Mouse (Mus musculus): Measurements from ENCODE around the gene Gm28539. TPM values are rescaled to one million over a fixed set of nuclear protein-coding genes. Genes with fewer than 3 reads are reported as not detected.

Gene Gm28539
- total and polyA plus RNA-seq, 3 experiments, result 2.9 to 13.9 TPM; not detected in 1

DNA sequence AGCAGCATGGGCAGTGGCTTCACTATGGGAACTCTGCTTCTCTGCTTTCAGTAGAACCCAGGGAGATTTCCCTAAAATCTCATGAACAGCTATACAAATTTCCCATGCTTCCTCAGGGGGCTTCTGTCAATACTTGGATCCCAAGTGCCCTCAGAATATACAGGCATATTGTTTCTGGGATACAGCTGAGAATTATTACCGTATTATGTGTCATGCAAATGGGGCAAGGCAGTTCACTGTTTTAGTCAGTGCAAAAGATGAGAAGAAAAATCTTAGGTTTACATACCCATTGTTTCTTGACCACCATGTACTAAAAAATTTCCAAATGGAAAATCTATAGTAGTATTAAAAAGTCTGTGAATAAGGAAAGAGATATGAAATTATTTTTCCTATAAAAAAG lies 167.4 kb downstream of the Gm28539 start:
- TF ChIP-seq NRF1 (IDR thresholded peaks at IDR 0.05; ENCODE audit: insufficient read depth, low read depth, low read length, poor library complexity, severe bottlenecking), result no peak
- TF ChIP-seq SIN3A (IDR thresholded peaks at IDR 0.05; ENCODE audit: low read length), result no peak
- TF ChIP-seq CTCF (IDR thresholded peaks at IDR 0.05 in 2 of 3, conservative IDR thresholded peaks at IDR 0.05 in 1 of 3; ENCODE audit: control insufficient read depth in 1 of 3, insufficient read depth in 1 of 3, low read depth in 2 of 3, low read length in 3 of 3, poor library complexity in 1 of 3, severe bottlenecking in 1 of 3), result no peak
- no peak for TF ChIP-seq USF1 (IDR thresholded peaks at IDR 0.05; ENCODE audit: low read depth, low read length)
- TF ChIP-seq TAL1 (IDR thresholded peaks at IDR 0.05; ENCODE audit: low read length), result no peak
- no peak for TF ChIP-seq SMC3 (IDR thresholded peaks at IDR 0.05; ENCODE audit: low read depth, low read length)
- no peak for TF ChIP-seq TCF12 (IDR thresholded peaks at IDR 0.05; ENCODE audit: low read depth, low read length)
- TF ChIP-seq ZKSCAN1 (IDR thresholded peaks at IDR 0.05; ENCODE audit: low read depth, low read length), result no peak
- TF ChIP-seq E2F4 (IDR thresholded peaks at IDR 0.05; ENCODE audit: borderline replicate concordance, low read depth, low read length), result no peak
- no peak for TF ChIP-seq ZMIZ1 (IDR thresholded peaks at IDR 0.05; ENCODE audit: low read depth, low read length)
- no peak for TF ChIP-seq MEF2A (IDR thresholded peaks at IDR 0.05; ENCODE audit: extremely low read depth, insufficient replicate concordance, low read depth, low read length, poor library complexity, severe bottlenecking)
- TF ChIP-seq CHD2 (IDR thresholded peaks at IDR 0.05; ENCODE audit: low read length), result no peak
- H3K27ac ChIP-seq (ENCODE audit: control insufficient read depth, low read depth, low read length), result no peak overlapping the region
- H3K4me1 ChIP-seq (ENCODE audit: control insufficient read depth in 1 of 2, insufficient read depth in 2 of 2, low read length in 2 of 2), result no peaks in the 10 kb centered on the region
- H3K9ac ChIP-seq (ENCODE audit: control insufficient read depth, low read depth, low read length, poor library complexity, severe bottlenecking), result no peak overlapping the region
- DNase-seq (ENCODE audit: low read depth, low spot score), result no peak
- H3K4me3 ChIP-seq (ENCODE audit: control insufficient read depth in 1 of 2, insufficient read depth in 1 of 2, low read depth in 2 of 2, low read length in 2 of 2), result no peak overlapping the region
- no peaks in the 10 kb centered on the region for H3K36me3 ChIP-seq (ENCODE audit: control insufficient read depth in 1 of 2, insufficient read depth in 2 of 2, low read length in 2 of 2)
- H3K9me3 ChIP-seq (replicated peaks; ENCODE audit: insufficient read depth, low read length), result no peaks in the 10 kb centered on the region
- peaks cover 0 to 1% of the 10 kb centered on the region in 2 experiments; a peak in 1 of 4 replicates for H3K27me3 ChIP-seq (ENCODE audit: control insufficient read depth in 1 of 2, insufficient read depth in 2 of 2, low read length in 2 of 2)
- H3K79me2 ChIP-seq (ENCODE audit: control insufficient read depth, insufficient read depth, low read length, poor library complexity), result no peaks in the 10 kb centered on the region

DNA sequence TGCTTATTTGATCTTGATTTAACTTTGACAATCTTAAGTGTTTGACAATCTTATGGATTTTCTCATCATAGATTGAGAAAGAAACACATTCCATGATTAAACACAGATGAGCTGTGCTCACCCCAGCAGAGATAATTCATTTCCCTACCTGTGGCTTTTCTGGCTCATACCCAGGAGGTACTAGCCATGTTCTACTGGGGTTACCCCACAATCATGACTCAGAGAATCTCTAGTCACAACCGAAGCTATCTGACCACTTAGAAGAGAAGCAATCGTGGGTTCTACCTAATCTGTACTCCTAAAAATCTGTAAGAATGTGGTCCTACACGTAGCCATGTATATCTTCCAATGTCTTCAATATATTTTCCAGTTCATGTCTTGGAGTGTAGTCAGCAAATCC lies 168.9 kb downstream of the Gm28539 start:
- no peaks in the 10 kb centered on the region for H3K4me1 ChIP-seq (ENCODE audit: control insufficient read depth in 1 of 2, insufficient read depth in 2 of 2, low read length in 2 of 2)
- H3K27ac ChIP-seq (ENCODE audit: control insufficient read depth, low read depth, low read length), result no peak overlapping the region
- no peak overlapping the region for H3K9ac ChIP-seq (ENCODE audit: control insufficient read depth, low read depth, low read length, poor library complexity, severe bottlenecking)
- no peaks in the 10 kb centered on the region for H3K79me2 ChIP-seq (ENCODE audit: control insufficient read depth, insufficient read depth, low read length, poor library complexity)
- TF ChIP-seq EP300 (IDR thresholded peaks at IDR 0.05; ENCODE audit: low read depth in 1 of 2, low read length in 2 of 2), result no peak
- TF ChIP-seq POLR2A (IDR thresholded peaks at IDR 0.05; ENCODE audit: control insufficient read depth in 1 of 2, insufficient read depth in 1 of 2, low read depth in 1 of 2, low read length in 2 of 2, poor library complexity in 1 of 2), result no peak
- peaks cover 0 to under 1% of the 10 kb centered on the region in 2 experiments; a peak in 1 of 4 replicates for H3K27me3 ChIP-seq (ENCODE audit: control insufficient read depth in 1 of 2, insufficient read depth in 2 of 2, low read length in 2 of 2)
- no peak overlapping the region for H3K4me3 ChIP-seq (ENCODE audit: control insufficient read depth in 1 of 2, insufficient read depth in 1 of 2, low read depth in 2 of 2, low read length in 2 of 2)
- no peaks in the 10 kb centered on the region for H3K36me3 ChIP-seq (ENCODE audit: control insufficient read depth in 1 of 2, insufficient read depth in 2 of 2, low read length in 2 of 2)
- no peak for DNase-seq (ENCODE audit: low read depth, low spot score)
- H3K9me3 ChIP-seq (replicated peaks; ENCODE audit: insufficient read depth, low read length), result no peaks in the 10 kb centered on the region

Other genes starting within 250 kb of the Gm28539 start
- not detected in 2 replicates for gene Tbx1, start 245.9 kb upstream of the Gm28539 start, total RNA-seq (2012; rRNA removed)
- not detected for gene Tbx1, start 245.9 kb upstream of the Gm28539 start, polyA plus RNA-seq (2012; ENCODE audit: insufficient read depth in 1 of 2, insufficient read length in 2 of 2, low read depth in 1 of 2, low replicate concordance in 2 of 2, missing spikeins in 1 of 2)
- 0.35 and 0.42 TPM in 2 replicates for gene Gp1bb, start 214.2 kb upstream of the Gm28539 start, total RNA-seq (2012; rRNA removed)
- gene Gp1bb, start 214.2 kb upstream of the Gm28539 start, polyA plus RNA-seq (2012; ENCODE audit: insufficient read depth in 1 of 2, insufficient read length in 2 of 2, low read depth in 1 of 2, low replicate concordance in 2 of 2, missing spikeins in 1 of 2), result under 1 TPM in 1 of 2 experiments, not detected in 1; 0.14 TPM
- 1.5 and 1.6 TPM in 2 replicates for gene Gm49601, start 210.2 kb upstream of the Gm28539 start, total RNA-seq (2012; rRNA removed)
- gene Gm49601, start 210.2 kb upstream of the Gm28539 start, polyA plus RNA-seq (2012; ENCODE audit: insufficient read depth in 1 of 2, insufficient read length in 2 of 2, low read depth in 1 of 2, low replicate concordance in 2 of 2, missing spikeins in 1 of 2), result 1 to 10 TPM in 1 of 2 experiments, not detected in 1; 4.6 TPM
- gene Sept5, start 206.6 kb upstream of the Gm28539 start, total RNA-seq (2012; rRNA removed), result 7.4 and 8.3 TPM in 2 replicates
- 10 to 100 TPM in 1 of 2 experiments, not detected in 1; 29.3 TPM for gene Sept5, start 206.6 kb upstream of the Gm28539 start, polyA plus RNA-seq (2012; ENCODE audit: insufficient read depth in 1 of 2, insufficient read length in 2 of 2, low read depth in 1 of 2, low replicate concordance in 2 of 2, missing spikeins in 1 of 2)
- not detected in 2 replicates for gene Cldn5, start 59.7 kb upstream of the Gm28539 start, total RNA-seq (2012; rRNA removed)
- not detected for gene Cldn5, start 59.7 kb upstream of the Gm28539 start, polyA plus RNA-seq (2012; ENCODE audit: insufficient read depth in 1 of 2, insufficient read length in 2 of 2, low read depth in 1 of 2, low replicate concordance in 2 of 2, missing spikeins in 1 of 2)
- gene Ufd1, start 24.8 kb upstream of the Gm28539 start, total RNA-seq (2012; rRNA removed), result 37.3 and 41.9 TPM in 2 replicates
- gene Ufd1, start 24.8 kb upstream of the Gm28539 start, polyA plus RNA-seq (2012; ENCODE audit: insufficient read depth in 1 of 2, insufficient read length in 2 of 2, low read depth in 1 of 2, low replicate concordance in 2 of 2, missing spikeins in 1 of 2), result 10 to 100 TPM in 1 of 2 experiments, not detected in 1; 67.8 TPM
- 81.1 and 90.2 TPM in 2 replicates for gene Cdc45, start 24.6 kb upstream of the Gm28539 start, total RNA-seq (2012; rRNA removed)
- 10 to 100 TPM in 1 of 2 experiments, not detected in 1; 87.4 TPM for gene Cdc45, start 24.6 kb upstream of the Gm28539 start, polyA plus RNA-seq (2012; ENCODE audit: insufficient read depth in 1 of 2, insufficient read length in 2 of 2, low read depth in 1 of 2, low replicate concordance in 2 of 2, missing spikeins in 1 of 2)
- 19.9 and 25.3 TPM in 2 replicates for gene 2510002D24Rik, start within 50 bp of the Gm28539 start, total RNA-seq (2012; rRNA removed)
- 10 to 100 TPM in 1 of 2 experiments, not detected in 1; 33.0 TPM for gene 2510002D24Rik, start within 50 bp of the Gm28539 start, polyA plus RNA-seq (2012; ENCODE audit: insufficient read depth in 1 of 2, insufficient read length in 2 of 2, low read depth in 1 of 2, low replicate concordance in 2 of 2, missing spikeins in 1 of 2)
- 77.2 and 78.7 TPM in 2 replicates for gene Mrpl40, start 40.3 kb downstream of the Gm28539 start, total RNA-seq (2012; rRNA removed)
- gene Mrpl40, start 40.3 kb downstream of the Gm28539 start, polyA plus RNA-seq (2012; ENCODE audit: insufficient read depth in 1 of 2, insufficient read length in 2 of 2, low read depth in 1 of 2, low replicate concordance in 2 of 2, missing spikeins in 1 of 2), result 10 to 100 TPM in 1 of 2 experiments, not detected in 1; 84.6 TPM
- gene Hira, start 40.5 kb downstream of the Gm28539 start, total RNA-seq (2012; rRNA removed), result 40.9 and 50.5 TPM in 2 replicates
- gene Hira, start 40.5 kb downstream of the Gm28539 start, polyA plus RNA-seq (2012; ENCODE audit: insufficient read depth in 1 of 2, insufficient read length in 2 of 2, low read depth in 1 of 2, low replicate concordance in 2 of 2, missing spikeins in 1 of 2), result 100 to 1,000 TPM in 1 of 2 experiments, not detected in 1; 203 TPM